Mouse (Mus musculus): ENCODE data around the gene Tmem82. TPM values are rescaled to one million over a fixed set of nuclear protein-coding genes. Genes with fewer than 3 reads are reported as not detected.

Gene Tmem82
- polyA plus RNA-seq, 1 experiment = 1.8 TPM

DNA sequence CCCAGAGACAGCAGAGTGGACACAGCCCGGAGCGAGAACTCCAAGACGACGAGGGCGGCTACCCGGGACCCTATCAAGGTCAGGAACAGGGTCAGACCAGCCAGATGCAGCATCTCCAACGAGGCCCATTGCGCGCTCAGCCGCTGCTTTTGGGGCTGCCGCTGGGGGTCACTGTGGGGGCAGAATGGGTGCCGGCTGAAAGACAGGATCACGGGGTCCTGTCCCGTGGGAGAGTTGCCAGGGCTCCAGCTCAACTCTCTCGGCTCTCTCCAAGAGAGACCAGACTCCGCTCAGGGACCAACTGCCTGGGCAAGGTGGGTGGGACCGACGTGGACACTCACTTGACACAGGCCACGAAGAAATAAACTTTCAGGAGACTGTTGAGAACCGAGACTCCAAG, 1.1 kb downstream of the Tmem82 start:
- H3K27ac ChIP-seq (ENCODE audit: control insufficient read depth, insufficient read depth, low read depth, low read length, poor library complexity) = no peak overlapping the region

DNA sequence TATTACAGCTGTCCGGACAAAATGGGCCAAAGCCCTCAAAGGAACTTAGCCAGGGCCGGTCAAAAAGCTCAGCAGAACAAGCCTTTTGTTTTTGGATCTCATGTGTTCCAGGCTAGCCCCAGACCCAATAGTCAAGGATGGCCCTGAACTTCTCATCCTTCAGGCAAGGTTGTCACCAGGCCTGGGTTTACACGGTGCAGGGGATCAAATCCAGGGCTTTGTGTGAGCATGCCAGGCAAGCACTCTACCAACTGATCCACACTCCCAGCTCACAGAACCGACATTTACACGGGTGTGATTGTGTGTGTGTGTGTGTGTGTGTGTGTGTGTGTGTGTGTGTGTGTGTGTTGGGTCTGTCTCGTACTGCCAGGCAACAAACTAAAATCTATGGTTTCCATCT, 1.6 kb downstream of the Tmem82 start:
- 76% methylated on average over 6 of the region's 6 CpGs for WGBS
- Histone ChIP-seq H3K27ac (ENCODE audit: control insufficient read depth, insufficient read depth, low read depth, low read length, poor library complexity) (no peak overlapping the region), H3K4me1 (ENCODE audit: control insufficient read depth, insufficient read depth, low read length) (peaks cover 2% of the 10 kb centered on the region; the same call in 1 of the 2 replicates), H3K4me3 (replicated peaks; ENCODE audit: control insufficient read depth, low read depth, low read length) (no peak overlapping the region)
- TF ChIP-seq POLR2A (IDR thresholded peaks at IDR 0.05; ENCODE audit: borderline replicate concordance, control insufficient read depth, low read depth, low read length) (no peak), CTCF (IDR thresholded peaks at IDR 0.05; ENCODE audit: control insufficient read depth, insufficient read depth, low read length) (no peak)

More for the DNA sequence above, 1.1 kb downstream of the Tmem82 start:
- Histone ChIP-seq H3K4me3 (replicated peaks; ENCODE audit: control insufficient read depth, low read depth, low read length) (peak overlapping the region; percentile 29), H3K4me1 (ENCODE audit: control insufficient read depth, insufficient read depth, low read length) (peaks cover 2% of the 10 kb centered on the region; the same call in 1 of the 2 replicates)
- TF ChIP-seq POLR2A (IDR thresholded peaks at IDR 0.05; ENCODE audit: borderline replicate concordance, control insufficient read depth, low read depth, low read length) (no peak), CTCF (IDR thresholded peaks at IDR 0.05; ENCODE audit: control insufficient read depth, insufficient read depth, low read length) (peak; percentile 70)
- WGBS = 5% methylated on average over 20 of the region's 20 CpGs

DNA sequence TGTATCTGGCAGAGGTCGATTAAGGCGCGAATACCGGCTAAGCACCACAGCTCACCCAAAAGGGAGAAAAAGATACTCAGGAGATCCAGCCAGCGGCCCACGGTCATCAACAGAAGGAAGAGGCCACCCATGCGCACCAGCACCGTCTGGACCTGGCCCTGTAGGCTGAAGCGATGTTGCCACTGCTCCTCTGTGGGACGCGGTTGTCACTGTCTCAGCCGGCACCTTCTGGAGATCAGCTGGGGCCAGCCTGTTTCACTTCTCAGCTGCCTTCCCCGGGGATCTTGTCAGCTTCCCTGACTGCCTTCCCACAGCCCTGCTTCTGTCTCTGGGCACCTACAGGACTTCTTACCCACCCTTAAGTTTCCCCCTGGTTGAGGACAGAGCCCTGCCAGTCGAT, 3.5 kb downstream of the Tmem82 start:
- H3K27ac ChIP-seq (ENCODE audit: control insufficient read depth, insufficient read depth, low read depth, low read length, poor library complexity) = no peak overlapping the region
- TF ChIP-seq POLR2A (IDR thresholded peaks at IDR 0.05; ENCODE audit: borderline replicate concordance, control insufficient read depth, low read depth, low read length) = no peak
- TF ChIP-seq CTCF (IDR thresholded peaks at IDR 0.05; ENCODE audit: control insufficient read depth, insufficient read depth, low read length) = no peak
- peaks cover 2% of the 10 kb centered on the region; the same call in 1 of the 2 replicates for H3K4me1 ChIP-seq (ENCODE audit: control insufficient read depth, insufficient read depth, low read length)
- H3K4me3 ChIP-seq (replicated peaks; ENCODE audit: control insufficient read depth, low read depth, low read length) = no peak overlapping the region
- WGBS = 83% methylated on average over 14 of the region's 14 CpGs

DNA sequence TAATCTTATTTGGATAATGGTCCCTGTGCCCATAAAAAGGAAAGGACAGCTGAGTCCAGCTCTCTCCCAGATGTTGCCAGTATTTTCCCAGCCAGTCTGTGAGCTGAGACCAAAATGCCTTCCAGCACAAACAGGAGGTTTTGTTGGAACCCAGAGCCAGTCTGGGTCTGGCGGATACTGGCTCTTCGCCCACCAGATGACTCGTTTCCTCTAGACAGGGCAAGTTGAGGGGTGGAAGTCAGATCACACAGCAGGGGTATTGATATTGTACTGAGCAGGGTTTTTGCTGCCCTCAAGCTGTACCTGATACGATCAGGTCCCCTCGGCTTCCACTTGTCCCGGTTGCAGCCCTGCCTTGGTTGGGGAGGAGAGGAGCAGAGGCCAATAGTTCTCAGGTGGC, 8.9 kb downstream of the Tmem82 start:
- TF ChIP-seq POLR2A (IDR thresholded peaks at IDR 0.05; ENCODE audit: borderline replicate concordance, control insufficient read depth, low read depth, low read length) (no peak), CTCF (IDR thresholded peaks at IDR 0.05; ENCODE audit: control insufficient read depth, insufficient read depth, low read length) (no peak)
- H3K4me1 ChIP-seq (ENCODE audit: control insufficient read depth, insufficient read depth, low read length) = no peaks in the 10 kb centered on the region; the same call in 1 of the 2 replicates
- no peak overlapping the region for H3K4me3 ChIP-seq (replicated peaks; ENCODE audit: control insufficient read depth, low read depth, low read length)
- WGBS = 45% methylated on average over 6 of the region's 6 CpGs
- H3K27ac ChIP-seq (ENCODE audit: control insufficient read depth, insufficient read depth, low read depth, low read length, poor library complexity) = no peak overlapping the region

DNA sequence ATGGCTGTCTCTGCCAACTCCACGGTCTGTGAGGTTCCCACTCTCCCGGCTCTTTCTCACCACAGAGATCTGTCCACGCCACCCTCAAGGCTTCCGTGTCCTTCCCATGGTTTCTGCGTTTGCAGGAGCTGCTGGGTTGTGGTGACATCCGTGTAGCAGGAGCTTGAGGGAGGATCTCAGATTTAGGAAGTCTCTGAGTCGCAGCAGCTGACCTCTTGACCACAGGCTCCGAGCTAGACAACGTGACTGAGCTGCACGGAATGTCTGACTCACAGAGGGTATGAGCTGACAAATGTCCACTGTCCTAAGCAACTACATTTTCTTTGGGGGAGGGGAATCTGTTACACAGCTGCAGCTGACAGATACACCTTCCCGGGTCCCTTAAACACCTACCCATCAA, 12.6 kb downstream of the Tmem82 start, which contains the start of gene Fblim1:
Gene Fblim1 (minus strand): TSS at position 236 of the 400 bp plus-strand sequence.
- no peaks in the 10 kb centered on the region; the same call in 1 of the 2 replicates for H3K4me1 ChIP-seq (ENCODE audit: control insufficient read depth, insufficient read depth, low read length)

DNA sequence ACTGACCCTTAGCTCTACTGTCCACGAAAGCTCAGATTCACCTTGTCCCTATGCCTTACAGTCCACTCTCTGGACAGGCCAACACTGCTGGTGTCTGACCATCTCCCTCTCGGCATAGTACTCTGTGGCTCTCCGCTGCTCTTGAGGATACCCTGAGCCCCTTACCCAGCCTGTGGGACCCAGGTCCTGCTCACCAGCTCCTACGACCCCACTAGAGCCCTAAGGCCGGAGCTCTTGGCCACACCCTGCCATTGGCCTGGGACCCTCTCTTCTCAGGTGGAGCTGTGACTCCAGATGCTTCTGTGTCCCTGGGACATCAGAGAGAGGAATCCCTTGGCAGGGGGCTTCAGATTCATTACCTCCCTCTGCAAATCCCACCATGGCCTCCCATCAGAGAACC, 13.0 kb downstream of the Tmem82 start:
- H3K4me1 ChIP-seq (ENCODE audit: control insufficient read depth, insufficient read depth, low read length) = no peaks in the 10 kb centered on the region; the same call in 1 of the 2 replicates
- no peak overlapping the region; the same call in 1 of the 2 replicates for H3K27ac ChIP-seq (ENCODE audit: control insufficient read depth, insufficient read depth, low read depth, low read length, poor library complexity)
- H3K4me3 ChIP-seq (replicated peaks; ENCODE audit: control insufficient read depth, low read depth, low read length) = no peak overlapping the region
- TF ChIP-seq CTCF (IDR thresholded peaks at IDR 0.05; ENCODE audit: control insufficient read depth, insufficient read depth, low read length) (no peak), POLR2A (IDR thresholded peaks at IDR 0.05; ENCODE audit: borderline replicate concordance, control insufficient read depth, low read depth, low read length) (no peak)
- 83% methylated on average over 5 of the region's 5 CpGs for WGBS

More for the DNA sequence above, 12.6 kb downstream of the Tmem82 start, which contains the start of gene Fblim1:
- no peak for TF ChIP-seq CTCF (IDR thresholded peaks at IDR 0.05; ENCODE audit: control insufficient read depth, insufficient read depth, low read length)
- no peak for TF ChIP-seq POLR2A (IDR thresholded peaks at IDR 0.05; ENCODE audit: borderline replicate concordance, control insufficient read depth, low read depth, low read length)
- peak within 1 kb of the TSS; percentile 12; the same call in 1 of the 2 replicates for H3K27ac ChIP-seq (ENCODE audit: control insufficient read depth, insufficient read depth, low read depth, low read length, poor library complexity)
- WGBS = 75% methylated on average over 11 of the region's 11 CpGs
- no peak within 1 kb of the TSS for H3K4me3 ChIP-seq (replicated peaks; ENCODE audit: control insufficient read depth, low read depth, low read length)

DNA sequence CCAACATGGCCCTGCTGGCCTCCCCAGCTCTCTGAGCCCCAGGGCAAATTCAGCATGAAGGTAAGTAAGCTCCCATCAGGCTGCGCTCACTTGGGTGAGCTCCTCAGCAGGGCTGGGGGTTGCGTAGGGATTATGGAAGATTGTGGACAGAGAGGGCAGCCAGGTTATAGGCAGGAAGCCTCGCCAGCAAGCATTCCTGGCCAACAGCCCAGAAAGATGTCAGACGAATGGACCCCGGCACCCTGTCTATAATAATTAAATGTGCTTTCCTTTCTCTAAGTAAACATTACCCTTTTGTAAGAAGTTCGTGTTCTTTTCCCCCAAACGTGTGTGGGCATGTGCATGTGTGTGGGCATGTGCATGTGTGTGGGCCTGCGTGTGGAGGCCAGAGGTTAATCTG, 13.9 kb downstream of the Tmem82 start:
- Histone ChIP-seq H3K4me3 (replicated peaks; ENCODE audit: control insufficient read depth, low read depth, low read length) (no peak overlapping the region), H3K4me1 (ENCODE audit: control insufficient read depth, insufficient read depth, low read length) (no peaks in the 10 kb centered on the region; the same call in 1 of the 2 replicates), H3K27ac (ENCODE audit: control insufficient read depth, insufficient read depth, low read depth, low read length, poor library complexity) (no peak overlapping the region)
- no peak for TF ChIP-seq CTCF (IDR thresholded peaks at IDR 0.05; ENCODE audit: control insufficient read depth, insufficient read depth, low read length)
- no peak for TF ChIP-seq POLR2A (IDR thresholded peaks at IDR 0.05; ENCODE audit: borderline replicate concordance, control insufficient read depth, low read depth, low read length)
- 74% methylated on average over 8 of the region's 8 CpGs for WGBS

DNA sequence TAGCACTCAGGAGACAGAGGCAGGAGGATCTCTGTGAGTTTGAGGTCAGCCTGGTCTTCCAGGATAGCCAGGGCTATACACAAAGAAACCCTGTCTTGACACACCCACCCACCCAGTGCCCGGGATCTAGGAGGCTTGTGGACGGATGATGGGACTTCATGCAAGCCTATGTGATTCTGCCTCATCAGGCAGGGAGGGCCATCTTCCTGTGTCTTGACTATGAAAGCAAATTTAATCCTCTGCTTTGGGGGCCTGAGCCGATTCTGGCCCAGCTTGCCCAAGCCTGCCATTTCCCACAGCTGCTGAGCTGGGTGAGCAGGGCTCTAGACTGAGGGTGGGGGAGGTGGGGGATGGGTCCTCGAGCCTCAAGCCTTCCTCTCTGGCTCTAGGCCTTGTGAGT, 14.5 kb downstream of the Tmem82 start:
- no peaks in the 10 kb centered on the region; the same call in 1 of the 2 replicates for H3K4me1 ChIP-seq (ENCODE audit: control insufficient read depth, insufficient read depth, low read length)
- WGBS = 71% methylated on average over 4 of the region's 4 CpGs
- H3K4me3 ChIP-seq (replicated peaks; ENCODE audit: control insufficient read depth, low read depth, low read length) = no peak overlapping the region
- no peak overlapping the region for H3K27ac ChIP-seq (ENCODE audit: control insufficient read depth, insufficient read depth, low read depth, low read length, poor library complexity)
- TF ChIP-seq CTCF (IDR thresholded peaks at IDR 0.05; ENCODE audit: control insufficient read depth, insufficient read depth, low read length) (no peak), POLR2A (IDR thresholded peaks at IDR 0.05; ENCODE audit: borderline replicate concordance, control insufficient read depth, low read depth, low read length) (no peak)
